Mouse (Mus musculus) gastrocnemius, adult 2 months (tissue): Measurements from ENCODE around the gene Shc1. TPM values are rescaled to one million over a fixed set of nuclear protein-coding genes. Genes with fewer than 3 reads are reported as not detected.

Experiments used
- DNase-seq: peaks from one replicate; pipeline ENCODE4 v3.0.0; 2022
- H3K27ac ChIP-seq: fragments of 200-600 bp; 2 replicates; pipeline ENCODE4 v1.8.1; 2022; ENCODE audit warnings: mild to moderate bottlenecking
- H3K4me3 ChIP-seq: fragments of 200-600 bp; 2 replicates; pipeline ENCODE4 v1.8.1; 2022; ENCODE audit warnings: mild to moderate bottlenecking, moderate library complexity
- CTCF ChIP-seq: fragments of 200-600 bp; IDR thresholded peaks from 2 replicates; pipeline ENCODE4 v1.8.1; 2022; ENCODE audit warnings: antibody characterized with exemption, mild to moderate bottlenecking, moderate library complexity
- intact Hi-C: fragments of 180-260 bp; cut with DNase I; formaldehyde crosslinking; loops from one replicate; pipeline ENCODE4 v1.15.1; 2025
- total RNA-seq, 2 experiments: library from RNA; stranded (reverse); gene quantifications; 2 replicates each; pipeline ENCODE4 v1.2.3; 2021

Shc1 gene
- total RNA-seq, 2 experiments from 2014 or later: 15.0 to 17.2 TPM

- intact Hi-C loops: loop anchor here (5.0 kb wide), 1 partner anchor 35 kb away; no protein-coding TSS in a partner anchor
- no peak overlapping the region for H3K27ac ChIP-seq
- no peak for DNase-seq
- TF ChIP-seq CTCF: no peak
- no peak overlapping the region for H3K4me3 ChIP-seq
Measured at GRCm38 (mm10) chr3:89451916-89452315, 33.7 kb downstream of the Shc1 start.

- Histone ChIP-seq H3K27ac (no peak within 1 kb of the TSS), H3K4me3 (no peak within 1 kb of the TSS)
- no peak for DNase-seq
- no peak for TF ChIP-seq CTCF
- intact Hi-C loops: loop anchor here (5.0 kb wide), 1 partner anchor 33 kb away; no protein-coding TSS in a partner anchor
Measured at GRCm38 (mm10) chr3:89454401-89455177, 36.3 kb downstream of the Shc1 start, which contains the start of gene Pmvk. TSS of gene Pmvk (plus strand) at chr3:89454541.

GRCm38 (mm10) chr3:89455786-89456285 is 37.6 kb downstream of the Shc1 start:
- intact Hi-C loops: no loop called here
- no peak for TF ChIP-seq CTCF
- H3K4me3 ChIP-seq: no peak overlapping the region
- no peak for DNase-seq
- H3K27ac ChIP-seq: no peak overlapping the region

- DNase-seq: peak; percentile 80
- peak; percentile 70 for TF ChIP-seq CTCF
- Histone ChIP-seq H3K27ac (no peak overlapping the region), H3K4me3 (no peak overlapping the region)
- intact Hi-C loops: no loop called here
Measured at GRCm38 (mm10) chr3:89456726-89457665, 38.8 kb downstream of the Shc1 start.

GRCm38 (mm10) chr3:89458372-89458964 is 40.2 kb downstream of the Shc1 start:
- peak overlapping the region; percentile 91 for H3K4me3 ChIP-seq
- intact Hi-C loops: no loop called here

GRCm38 (mm10) chr3:89458965-89459807 is 40.9 kb downstream of the Shc1 start:
- TF ChIP-seq CTCF: no peak
- H3K27ac ChIP-seq: peak overlapping the region; percentile 89
- intact Hi-C loops: no loop called here
- DNase-seq: peak; percentile 96
- peak overlapping the region; percentile 91 for H3K4me3 ChIP-seq

More at GRCm38 (mm10) chr3:89458372-89458964, 40.2 kb downstream of the Shc1 start:
- no peak for DNase-seq
- no peak for TF ChIP-seq CTCF
- peak overlapping the region; percentile 89 for H3K27ac ChIP-seq

- no peak overlapping the region for H3K4me3 ChIP-seq
- intact Hi-C loops: no loop called here
- DNase-seq: no peak
- 0 out of 2 replicates have a peak overlapping the region, but pooled peaks have one; percentile 12 for H3K27ac ChIP-seq
- no peak for TF ChIP-seq CTCF
Measured at GRCm38 (mm10) chr3:89468268-89468667, 50.0 kb downstream of the Shc1 start.

- H3K27ac ChIP-seq: no peak overlapping the region
- no peak overlapping the region for H3K4me3 ChIP-seq
- intact Hi-C loops: no loop called here
- TF ChIP-seq CTCF: no peak
- DNase-seq: no peak
Measured at GRCm38 (mm10) chr3:89472280-89472679, 54.0 kb downstream of the Shc1 start.

GRCm38 (mm10) chr3:89473838-89474237 is 55.6 kb downstream of the Shc1 start:
- no peak for TF ChIP-seq CTCF
- intact Hi-C loops: no loop called here
- no peak for DNase-seq
- Histone ChIP-seq H3K27ac (no peak overlapping the region), H3K4me3 (no peak overlapping the region)

- Histone ChIP-seq H3K4me3 (no peak overlapping the region), H3K27ac (no peak overlapping the region)
- DNase-seq: no peak
- intact Hi-C loops: no loop called here
- no peak for TF ChIP-seq CTCF
Measured at GRCm38 (mm10) chr3:89479055-89479454, 60.8 kb downstream of the Shc1 start.

Other genes with a start within 250 kb of the Shc1 start
- 10 to 100 TPM; 37.7 to 39.0 TPM for gene Scamp3, start 241.0 kb upstream of the Shc1 start, total RNA-seq
- 10 to 100 TPM; 15.8 to 17.2 TPM for gene Fam189b, start 235.3 kb upstream of the Shc1 start, total RNA-seq
- gene Gba, start 215.5 kb upstream of the Shc1 start, total RNA-seq: 10 to 100 TPM; 17.4 to 19.7 TPM
- 10 to 100 TPM in 1 of 2 experiments, 1 to 10 TPM in 1; 6.4 to 10.2 TPM for gene Thbs3, start 203.3 kb upstream of the Shc1 start, total RNA-seq
- 10 to 100 TPM; 40.7 to 51.4 TPM for gene Mtx1, start 191.4 kb upstream of the Shc1 start, total RNA-seq
- under 1 TPM; 0.13 to 0.22 TPM for gene Muc1, start 189.4 kb upstream of the Shc1 start, total RNA-seq
- gene Krtcap2, start 172.5 kb upstream of the Shc1 start, total RNA-seq: 10 to 100 TPM; 62.9 to 79.7 TPM
- gene Trim46, start 172.1 kb upstream of the Shc1 start, total RNA-seq: under 1 TPM; 0.18 to 0.50 TPM
- 10 to 100 TPM; 16.4 to 26.9 TPM for gene Dpm3, start 159.1 kb upstream of the Shc1 start, total RNA-seq
- 1 to 10 TPM; 8.9 to 9.7 TPM for gene Slc50a1, start 147.9 kb upstream of the Shc1 start, total RNA-seq
- gene Efna1, start 137.3 kb upstream of the Shc1 start, total RNA-seq: 10 to 100 TPM in 1 of 2 experiments, 1 to 10 TPM in 1; 7.9 to 13.1 TPM
- not detected for gene Efna3, start 95.5 kb upstream of the Shc1 start, total RNA-seq
- under 1 TPM; 0.15 to 0.20 TPM for gene Efna4, start 80.4 kb upstream of the Shc1 start, total RNA-seq
- 10 to 100 TPM; 21.7 to 30.5 TPM for gene Adam15, start 68.4 kb upstream of the Shc1 start, total RNA-seq
- not detected for gene Dcst2, start 56.5 kb upstream of the Shc1 start, total RNA-seq
- not detected for gene Dcst1, start 53.2 kb upstream of the Shc1 start, total RNA-seq
- gene Zbtb7b, start 23.7 kb upstream of the Shc1 start, total RNA-seq: 10 to 100 TPM; 22.8 to 33.3 TPM
- gene Lenep, start 15.7 kb upstream of the Shc1 start, total RNA-seq: 1 to 10 TPM in 1 of 2 experiments, under 1 TPM in 1; 0.41 to 2.1 TPM
- 10 to 100 TPM; 40.8 to 56.4 TPM for gene Flad1, start 6.6 kb upstream of the Shc1 start, total RNA-seq
- gene Cks1b, start 60 bp upstream of the Shc1 start, total RNA-seq: 1 to 10 TPM; 1.8 to 2.5 TPM
- gene Pygo2, start 11.8 kb downstream of the Shc1 start, total RNA-seq: 10 to 100 TPM in 1 of 2 experiments, 1 to 10 TPM in 1; 9.5 to 10.1 TPM
- gene Pbxip1, start 18.3 kb downstream of the Shc1 start, total RNA-seq: 100 to 1,000 TPM; 202 to 227 TPM
- 10 to 100 TPM in 1 of 2 experiments, 1 to 10 TPM in 1; 6.3 to 11.1 TPM for gene Pmvk, start 36.1 kb downstream of the Shc1 start, total RNA-seq
- gene Kcnn3, start 101.7 kb downstream of the Shc1 start, total RNA-seq: 1 to 10 TPM; 1.4 to 4.1 TPM